Mouse (Mus musculus) thymus, adult 18-20 months (tissue): ENCODE results near the gene Grm4.

ENCODE experiments used
- DNase-seq, 2 experiments: peaks; one replicate each; pipeline ENCODE4 v3.0.0; 2022; ENCODE audit warnings: mixed read lengths in 2 of 2

Grm4 gene

GRCm38 (mm10) chr17:27551393-27551940 is 30.3 kb upstream of the Grm4 start:
- DNase-seq: no peak

- no peak for DNase-seq
Measured at GRCm38 (mm10) chr17:27549234-27549633, 28.0 kb upstream of the Grm4 start.

GRCm38 (mm10) chr17:27547253-27547868 is 26.2 kb upstream of the Grm4 start:
- DNase-seq: no peak

GRCm38 (mm10) chr17:27546574-27547085 is 25.4 kb upstream of the Grm4 start:
- no peak for DNase-seq

- DNase-seq: no peak
Measured at GRCm38 (mm10) chr17:27545991-27546390, 24.8 kb upstream of the Grm4 start.

GRCm38 (mm10) chr17:27544551-27544950 is 23.3 kb upstream of the Grm4 start:
- DNase-seq: no peak

- no peak for DNase-seq
Measured at GRCm38 (mm10) chr17:27541984-27542383, 20.8 kb upstream of the Grm4 start.

- no peak for DNase-seq
Measured at GRCm38 (mm10) chr17:27541261-27541660, 20.1 kb upstream of the Grm4 start.

- DNase-seq: peak; percentile 75 to 76
Measured at GRCm38 (mm10) chr17:27534718-27535117, 13.5 kb upstream of the Grm4 start.

- no peak for DNase-seq
Measured at GRCm38 (mm10) chr17:27533354-27533753, 12.2 kb upstream of the Grm4 start.

GRCm38 (mm10) chr17:27532095-27532494 is 10.9 kb upstream of the Grm4 start:
- no peak for DNase-seq

- DNase-seq: no peak
Measured at GRCm38 (mm10) chr17:27528767-27529166, 7.6 kb upstream of the Grm4 start.

- DNase-seq: no peak
Measured at GRCm38 (mm10) chr17:27528030-27528429, 6.8 kb upstream of the Grm4 start.

GRCm38 (mm10) chr17:27527188-27527587 is 6.0 kb upstream of the Grm4 start:
- DNase-seq: no peak

- no peak for DNase-seq
Measured at GRCm38 (mm10) chr17:27523121-27523520, 1.9 kb upstream of the Grm4 start.

- no peak for DNase-seq
Measured at GRCm38 (mm10) chr17:27520557-27520956, 646 bp downstream of the Grm4 start.

GRCm38 (mm10) chr17:27518700-27519595 is 2.3 kb downstream of the Grm4 start:
- no peak for DNase-seq

GRCm38 (mm10) chr17:27518296-27518695 is 2.9 kb downstream of the Grm4 start:
- no peak for DNase-seq

GRCm38 (mm10) chr17:27513916-27514762 is 7.1 kb downstream of the Grm4 start:
- DNase-seq: no peak

- no peak for DNase-seq
Measured at GRCm38 (mm10) chr17:27513279-27513915, 7.8 kb downstream of the Grm4 start.

GRCm38 (mm10) chr17:27512619-27513161 is 8.5 kb downstream of the Grm4 start:
- DNase-seq: no peak
